Comparison of ENCODE assay signal across 7 mouse cellular contexts in genomic region chr10:87858939-87859338, GRCm38 (mm10). TPM values are rescaled to one million over a fixed set of nuclear protein-coding genes. Genes with fewer than 3 reads are reported as not detected.
DNase-seq lines count a peak whose midpoint lies in the region; ATAC-seq lines count a peak whose summit lies in the region.

No protein-coding gene starts in this region.

- peak overlapping the region; percentile 52 for H3K27ac ChIP-seq in brown adipose tissue, adult 24 weeks (replicated peaks; ENCODE audit: low read depth, low read length)
- H3K27ac ChIP-seq in heart, embryonic 14.5 days (replicated peaks in 1 of 2; ENCODE audit: control insufficient read depth in 1 of 2, insufficient read depth in 1 of 2, low read depth in 2 of 2, low read length in 2 of 2): peak overlapping the region; percentile 61 to 86
- H3K27ac ChIP-seq in midbrain, embryonic 16.5 days (ENCODE audit: low read length): 0 out of 2 replicates have a peak overlapping the region, but pooled peaks have one; percentile 23

- DNase-seq in Muller cell, postnatal 12 days (ENCODE audit: inconsistent ontology term): peak; percentile 67
- DNase-seq in kidney, postnatal 25 days: peak; percentile 23 to 35
- no peak for DNase-seq in spleen, adult 12 weeks (ENCODE audit: low spot score)
- DNase-seq in layer of hippocampus, adult 9-10 months (ENCODE audit: low spot score): no peak

- H3K36me3 ChIP-seq in heart, embryonic 14.5 days (ENCODE audit: control insufficient read depth, insufficient read depth, low read length): no peaks in the 10 kb centered on the region
- H3K36me3 ChIP-seq in midbrain, embryonic 16.5 days (ENCODE audit: control insufficient read depth, insufficient read depth, low read length): no peaks in the 10 kb centered on the region

- peak; percentile 23 for ATAC-seq in heart, embryonic 14.5 days (ENCODE audit: insufficient number of reproducible peaks, insufficient read depth, low FRiP score, low read depth)
- peak; percentile 41; the same call in 1 of the 2 replicates for ATAC-seq in midbrain, embryonic 16.5 days

- 19% methylated on average over 6 of the region's 6 CpGs for WGBS in heart, embryonic 14.5 days
- 24% methylated on average over 6 of the region's 6 CpGs for WGBS in midbrain, embryonic 16.5 days

- H3K9me3 ChIP-seq in heart, embryonic 14.5 days (ENCODE audit: control insufficient read depth, low read length): no peaks in the 10 kb centered on the region
- H3K9me3 ChIP-seq in midbrain, embryonic 16.5 days (replicated peaks; ENCODE audit: control insufficient read depth, low read length, poor library complexity, severe bottlenecking): no peaks in the 10 kb centered on the region

- H3K4me3 ChIP-seq in brown adipose tissue, adult 24 weeks (ENCODE audit: insufficient read depth, low read depth, low read length): peak overlapping the region; percentile 45
- peak overlapping the region; percentile 32 to 68; a peak in 3 of 4 replicates for H3K4me3 ChIP-seq in heart, embryonic 14.5 days (ENCODE audit: control insufficient read depth in 1 of 2, insufficient read depth in 1 of 2, low read depth in 1 of 2, low read length in 2 of 2)
- H3K4me3 ChIP-seq in midbrain, embryonic 16.5 days (ENCODE audit: low read depth, low read length): peak overlapping the region; percentile 43

- H3K27me3 ChIP-seq in heart, embryonic 14.5 days (ENCODE audit: control insufficient read depth, insufficient read depth, low read length): no peaks in the 10 kb centered on the region
- H3K27me3 ChIP-seq in midbrain, embryonic 16.5 days (ENCODE audit: control insufficient read depth, insufficient read depth, low read depth, low read length): no peaks in the 10 kb centered on the region

- peak overlapping the region; percentile 85 for H3K9ac ChIP-seq in heart, embryonic 14.5 days (ENCODE audit: low read length)
- H3K9ac ChIP-seq in midbrain, embryonic 16.5 days (ENCODE audit: low read depth, low read length): no peak overlapping the region

- peak overlapping the region; percentile 82 for H3K4me2 ChIP-seq in heart, embryonic 14.5 days (ENCODE audit: low read length)
- peak overlapping the region; percentile 87 for H3K4me2 ChIP-seq in midbrain, embryonic 16.5 days (ENCODE audit: low read length)

- H3K4me1 ChIP-seq in brown adipose tissue, adult 24 weeks (ENCODE audit: control insufficient read depth, insufficient read depth, insufficient read length, low read length): peaks cover 18% of the 10 kb centered on the region; the same call in 1 of the 2 replicates
- peaks cover 25 to 54% of the 10 kb centered on the region in 2 experiments for H3K4me1 ChIP-seq in heart, embryonic 14.5 days (ENCODE audit: control insufficient read depth in 2 of 2, insufficient read depth in 2 of 2, low read length in 2 of 2)
- peaks cover 25% of the 10 kb centered on the region for H3K4me1 ChIP-seq in midbrain, embryonic 16.5 days (ENCODE audit: control insufficient read depth, insufficient read depth, low read length)

RNA-seq across cellular contexts. Expression of gene Igf1, which starts 0.9 kb away (rescaled TPM):
- 39.0 and 47.2 TPM in 2 replicates for polyA plus RNA-seq in brown adipose tissue, adult 24 weeks (2012; ENCODE audit: insufficient read depth, insufficient read length, missing spikeins)
- 37.1 and 46.9 TPM in 2 replicates for polyA plus RNA-seq in heart, embryonic 14.5 days (2014; fragmentation: Nextera tagmentation; extraction: Ambion mirVana)
- 8.4 and 11.4 TPM in 2 replicates for polyA plus RNA-seq in midbrain, embryonic 16.5 days (2015; fragmentation: Nextera tagmentation; extraction: Ambion mirVana)

Comparison
In these comparisons a context has a peak if more than half of its experiments do, and no peak if none do; other contexts are left out.
1. DNase-seq: peak in Muller cell, postnatal 12 days (single experiment) and kidney, postnatal 25 days (2 of 2); none in spleen, adult 12 weeks (single experiment) and layer of hippocampus, adult 9-10 months (single experiment).
2. H3K27ac ChIP-seq: peak in every context shown above with its lines; median percentile 74 in heart, embryonic 14.5 days; 52 in brown adipose tissue, adult 24 weeks; 23 in midbrain, embryonic 16.5 days.
3. Peak in every context shown above with its lines, with median percentiles within 50 percentile points of each other: H3K4me3 ChIP-seq.